ENCODE assay signal across 8 mouse cellular contexts in genomic region chr11:80079751-80080150, GRCm38 (mm10). TPM values are rescaled to one million over a fixed set of nuclear protein-coding genes. Genes with fewer than 3 reads are reported as not detected.
DNase-seq lines count a peak whose midpoint lies in the region; ATAC-seq and TF ChIP-seq lines count a peak whose summit lies in the region.

No protein-coding gene starts in this region.

- peak overlapping the region; percentile 96 for H3K9ac ChIP-seq in lung, embryonic 14.5 days
- H3K9ac ChIP-seq in embryonic facial prominence, embryonic 15.5 days, result no peak overlapping the region
- peak overlapping the region; percentile 97 for H3K9ac ChIP-seq in limb, embryonic 12.5 days (replicated peaks)
- H3K9ac ChIP-seq in neural tube, embryonic 15.5 days (replicated peaks), result peak overlapping the region; percentile 92; the same call in 1 of the 2 replicates

- peak overlapping the region; percentile 69 for H3K4me2 ChIP-seq in lung, embryonic 14.5 days
- peak overlapping the region; percentile 69 for H3K4me2 ChIP-seq in embryonic facial prominence, embryonic 15.5 days (replicated peaks)
- H3K4me2 ChIP-seq in limb, embryonic 12.5 days, result peak overlapping the region; percentile 70
- H3K4me2 ChIP-seq in neural tube, embryonic 15.5 days, result peak overlapping the region; percentile 84

- no peaks in the 10 kb centered on the region for H3K27me3 ChIP-seq in lung, embryonic 14.5 days (ENCODE audit: insufficient read depth, low read length)
- no peaks in the 10 kb centered on the region for H3K27me3 ChIP-seq in embryonic facial prominence, embryonic 15.5 days
- no peaks in the 10 kb centered on the region for H3K27me3 ChIP-seq in limb, embryonic 12.5 days
- H3K27me3 ChIP-seq in neural tube, embryonic 15.5 days (replicated peaks), result no peaks in the 10 kb centered on the region

- ATAC-seq in lung, embryonic 14.5 days (ENCODE audit: insufficient read depth), result no peak
- no peak for ATAC-seq in embryonic facial prominence, embryonic 15.5 days (ENCODE audit: insufficient number of reproducible peaks, low FRiP score, low TSS enrichment, low read depth)
- ATAC-seq in limb, embryonic 12.5 days (ENCODE audit: insufficient number of reproducible peaks, insufficient read depth, low FRiP score, low TSS enrichment, low read depth), result no peak
- no peak for ATAC-seq in neural tube, embryonic 15.5 days (ENCODE audit: low FRiP score)

- H3K4me3 ChIP-seq in lung, embryonic 14.5 days (ENCODE audit: low read depth, low read length), result peak overlapping the region; percentile 74
- H3K4me3 ChIP-seq in embryonic facial prominence, embryonic 15.5 days (replicated peaks), result peak overlapping the region; percentile 93
- H3K4me3 ChIP-seq in limb, embryonic 12.5 days (replicated peaks), result peak overlapping the region; percentile 91
- H3K4me3 ChIP-seq in neural tube, embryonic 15.5 days (replicated peaks), result peak overlapping the region; percentile 93

- 0 out of 2 replicates have a peak overlapping the region, but pooled peaks have one; percentile 97 for H3K27ac ChIP-seq in lung, embryonic 14.5 days (ENCODE audit: low read depth)
- no peak overlapping the region for H3K27ac ChIP-seq in embryonic facial prominence, embryonic 15.5 days (replicated peaks)
- H3K27ac ChIP-seq in limb, embryonic 12.5 days, result no peak overlapping the region
- H3K27ac ChIP-seq in neural tube, embryonic 15.5 days (replicated peaks), result no peak overlapping the region

- H3K36me3 ChIP-seq in lung, embryonic 14.5 days (ENCODE audit: insufficient read depth), result no peaks in the 10 kb centered on the region; the same call in 1 of the 2 replicates
- H3K36me3 ChIP-seq in embryonic facial prominence, embryonic 15.5 days, result no peaks in the 10 kb centered on the region
- peaks cover 8% of the 10 kb centered on the region; the same call in 1 of the 2 replicates for H3K36me3 ChIP-seq in limb, embryonic 12.5 days
- H3K36me3 ChIP-seq in neural tube, embryonic 15.5 days, result no peaks in the 10 kb centered on the region

- H3K9me3 ChIP-seq in lung, embryonic 14.5 days (ENCODE audit: low read depth, low read length), result no peaks in the 10 kb centered on the region
- H3K9me3 ChIP-seq in embryonic facial prominence, embryonic 15.5 days (replicated peaks), result no peaks in the 10 kb centered on the region
- no peaks in the 10 kb centered on the region for H3K9me3 ChIP-seq in limb, embryonic 12.5 days
- H3K9me3 ChIP-seq in neural tube, embryonic 15.5 days (replicated peaks), result no peaks in the 10 kb centered on the region

- DNase-seq in lung, embryonic 14.5 days, result no peak
- DNase-seq in lung, postnatal 14 days, result no peak
- no peak for DNase-seq in natural killer cell, adult 2 months (ENCODE audit: low spot score in 2 of 2)
- no peak for DNase-seq in urinary bladder, postnatal 10 days (ENCODE audit: low spot score)
- no peak for DNase-seq in gastrocnemius, postnatal 25 days

- 52% methylated on average over 6 of the region's 6 CpGs for WGBS in lung, embryonic 14.5 days
- 54% methylated on average over 6 of the region's 6 CpGs for WGBS in embryonic facial prominence, embryonic 15.5 days
- 75% methylated on average over 6 of the region's 6 CpGs for WGBS in limb, embryonic 12.5 days
- 72% methylated on average over 6 of the region's 6 CpGs for WGBS in neural tube, embryonic 15.5 days

- no peaks in the 10 kb centered on the region for H3K4me1 ChIP-seq in lung, embryonic 14.5 days (ENCODE audit: insufficient read depth)
- peaks cover 16% of the 10 kb centered on the region for H3K4me1 ChIP-seq in embryonic facial prominence, embryonic 15.5 days
- H3K4me1 ChIP-seq in limb, embryonic 12.5 days (replicated peaks), result peaks cover 13% of the 10 kb centered on the region; the same call in 1 of the 2 replicates
- peaks cover 18% of the 10 kb centered on the region for H3K4me1 ChIP-seq in neural tube, embryonic 15.5 days

- no peak for TF ChIP-seq CTCF in lung, embryonic 14.5 days (IDR thresholded peaks at IDR 0.05; ENCODE audit: low read depth)

RNA-seq across cellular contexts. Expression of gene Crlf3, which starts 1.0 kb away (rescaled TPM):
- 41.7 and 42.3 TPM in 2 replicates for polyA plus RNA-seq in lung, embryonic 14.5 days (2014; fragmentation: Nextera tagmentation; extraction: Ambion mirVana)
- 40.7 and 46.0 TPM in 2 replicates for polyA plus RNA-seq in embryonic facial prominence, embryonic 15.5 days (2015; fragmentation: Nextera tagmentation; extraction: Ambion mirVana)
- 59.4 and 60.1 TPM in 2 replicates for polyA plus RNA-seq in limb, embryonic 12.5 days (2016; fragmentation: Nextera tagmentation; extraction: Ambion mirVana)
- polyA plus RNA-seq in neural tube, embryonic 15.5 days (2015; fragmentation: Nextera tagmentation; extraction: Ambion mirVana), result 14.3 and 27.7 TPM in 2 replicates
- total RNA-seq in gastrocnemius, postnatal 25 days (2021), result 1 to 10 TPM; 6.6 to 7.7 TPM

RNA-seq across cellular contexts. Expression of gene Atad5, which starts 9.4 kb away (rescaled TPM):
- polyA plus RNA-seq in lung, embryonic 14.5 days (2014; fragmentation: Nextera tagmentation; extraction: Ambion mirVana), result 16.2 and 16.3 TPM in 2 replicates
- polyA plus RNA-seq in embryonic facial prominence, embryonic 15.5 days (2015; fragmentation: Nextera tagmentation; extraction: Ambion mirVana), result 8.5 and 9.3 TPM in 2 replicates
- polyA plus RNA-seq in limb, embryonic 12.5 days (2016; fragmentation: Nextera tagmentation; extraction: Ambion mirVana), result 17.4 and 19.9 TPM in 2 replicates
- 3.5 and 6.2 TPM in 2 replicates for polyA plus RNA-seq in neural tube, embryonic 15.5 days (2015; fragmentation: Nextera tagmentation; extraction: Ambion mirVana)
- total RNA-seq in gastrocnemius, postnatal 25 days (2021), result under 1 TPM; 0.72 to 0.99 TPM
